Mouse (Mus musculus) liver, embryonic 12.5 days (tissue): Measurements from ENCODE around the gene Kcnk13. TPM values are rescaled to one million over a fixed set of nuclear protein-coding genes. Genes with fewer than 3 reads are reported as not detected.

ENCODE experiments used
- ATAC-seq: fragments of 200-750 bp; cut with Nextera tagmentation; 2 replicates; pipeline ENCODE4 v1.8.0; 2017; ENCODE audit warnings: moderate number of reproducible peaks, mild to moderate bottlenecking, moderate library complexity
- H3K27ac ChIP-seq: fragments of 300-500 bp; sonication (generic); 2 replicates; pipeline ENCODE4 v1.5.1; 2016; ENCODE audit warnings: mild to moderate bottlenecking
- H3K27me3 ChIP-seq: fragments of 300-500 bp; sonication (generic); replicated peaks from 2 replicates; pipeline ENCODE4 v1.6.1; 2016; ENCODE audit warnings: mild to moderate bottlenecking, moderate library complexity
- H3K36me3 ChIP-seq: fragments of 300-500 bp; sonication (generic); 2 replicates; pipeline ENCODE4 v1.6.1; 2016; ENCODE audit warnings: mild to moderate bottlenecking, moderate library complexity
- H3K4me1 ChIP-seq: fragments of 300-500 bp; sonication (generic); 2 replicates; pipeline ENCODE4 v1.6.1; 2016
- H3K4me2 ChIP-seq: fragments of 300-500 bp; sonication (generic); 2 replicates; pipeline ENCODE4 v1.6.1; 2016; ENCODE audit warnings: mild to moderate bottlenecking, moderate library complexity
- H3K4me3 ChIP-seq: fragments of 300-500 bp; sonication (generic); 2 replicates; pipeline ENCODE4 v1.5.1; 2016; ENCODE audit warnings: mild to moderate bottlenecking, moderate library complexity
- H3K9ac ChIP-seq: fragments of 300-500 bp; sonication (generic); 2 replicates; pipeline ENCODE4 v1.6.1; 2016; ENCODE audit warnings: mild to moderate bottlenecking, moderate library complexity
- H3K9me3 ChIP-seq: fragments of 300-500 bp; sonication (generic); replicated peaks from 2 replicates; pipeline ENCODE4 v1.6.1; 2016; ENCODE audit warnings: mild to moderate bottlenecking, moderate library complexity
- WGBS: fragments of 180-500 bp; shearing (Covaris S2); methylation state at CpG from one replicate; pipeline ENCODE4 v1.1.7; 2016; ENCODE audit not compliant: insufficient replicate concordance; 5-methylcytosine and 5-hydroxymethylcytosine counted together
- polyA plus RNA-seq: library from polyadenylated mRNA; unstranded; fragments of >200 nt; fragmentation: Nextera tagmentation; extraction: Ambion mirVana; gene quantifications from 2 replicates; pipeline ENCODE4 v1.2.1, GENCODE M21; 2016

Gene Kcnk13
- polyA plus RNA-seq, 1 experiment from 2014 or later, result 0.46 TPM

DNA sequence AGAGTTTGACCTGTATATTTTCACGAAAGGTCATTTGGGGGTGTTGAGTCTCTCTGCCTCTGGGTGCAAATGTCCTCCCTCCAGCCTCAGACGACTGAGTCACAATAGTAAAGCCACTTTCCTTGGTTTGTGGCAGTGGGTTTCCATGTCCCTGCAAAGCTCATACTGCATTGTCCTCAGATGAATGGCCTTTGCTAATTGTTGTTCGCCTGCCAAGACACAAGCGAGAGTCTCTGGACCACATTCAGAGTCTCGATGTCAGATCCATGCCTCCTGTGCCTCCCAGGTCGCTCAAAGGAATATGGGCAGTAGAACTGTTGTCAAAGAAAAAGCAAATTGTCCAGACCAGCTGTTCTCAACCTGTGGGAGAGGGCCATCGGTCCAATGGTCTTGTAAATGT lies 36.1 kb downstream of the Kcnk13 start:
- no peak overlapping the region for H3K4me3 ChIP-seq
- H3K9me3 ChIP-seq, result no peaks in the 10 kb centered on the region
- no peaks in the 10 kb centered on the region for H3K27me3 ChIP-seq
- H3K4me2 ChIP-seq, result no peak overlapping the region
- no peak overlapping the region for H3K9ac ChIP-seq
- ATAC-seq, result no peak
- H3K4me1 ChIP-seq, result no peaks in the 10 kb centered on the region
- H3K27ac ChIP-seq, result no peak overlapping the region
- WGBS, result 70% methylated on average over 7 of the region's 7 CpGs
- no peaks in the 10 kb centered on the region for H3K36me3 ChIP-seq

DNA sequence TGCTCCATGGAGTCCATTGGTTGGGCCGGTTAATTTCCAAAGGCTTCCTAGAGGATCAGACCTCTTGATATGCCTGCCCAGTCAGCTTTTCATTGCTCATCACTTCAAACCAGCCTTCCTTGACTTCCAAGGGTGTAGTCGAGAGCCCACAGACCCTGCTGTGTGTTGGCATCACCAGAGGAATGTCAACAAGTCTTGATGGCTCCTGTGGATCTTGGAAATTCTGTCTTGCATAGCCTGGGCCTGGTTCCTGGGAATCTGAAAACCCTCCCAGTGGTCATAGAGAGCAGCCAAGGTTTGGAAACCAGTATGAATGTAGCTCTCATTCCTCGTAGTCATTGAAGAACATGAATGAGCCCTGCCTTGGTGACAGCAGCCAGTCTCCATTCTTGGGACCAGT lies 36.9 kb downstream of the Kcnk13 start:
- WGBS, result 60% methylated on average over 3 of the region's 3 CpGs
- Histone ChIP-seq H3K4me1 (no peaks in the 10 kb centered on the region), H3K4me2 (no peak overlapping the region), H3K36me3 (no peaks in the 10 kb centered on the region), H3K27ac (no peak overlapping the region), H3K27me3 (no peaks in the 10 kb centered on the region), H3K9me3 (no peaks in the 10 kb centered on the region), H3K4me3 (no peak overlapping the region), H3K9ac (no peak overlapping the region)
- ATAC-seq, result no peak

DNA sequence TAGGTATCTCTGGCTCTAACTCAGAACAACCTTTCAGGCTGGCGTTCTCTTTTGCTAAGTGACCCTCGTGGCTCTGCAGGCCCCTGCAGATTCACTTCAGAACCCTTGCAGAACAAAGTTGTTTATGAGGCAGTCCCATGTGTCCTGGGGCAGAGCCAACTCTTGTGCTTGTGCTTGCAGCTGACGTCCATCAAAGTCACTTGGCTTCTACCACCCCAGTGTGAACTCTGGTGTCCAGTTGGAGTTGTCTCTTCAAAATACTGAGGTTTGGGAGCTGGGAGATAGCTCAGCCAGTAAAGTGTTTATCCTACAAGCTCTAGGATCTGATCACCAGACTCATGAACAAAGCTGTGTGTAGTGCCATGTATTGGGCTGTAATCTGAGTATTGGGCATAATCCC lies 37.6 kb downstream of the Kcnk13 start:
- Histone ChIP-seq H3K4me3 (no peak overlapping the region), H3K27me3 (no peaks in the 10 kb centered on the region), H3K4me1 (no peaks in the 10 kb centered on the region), H3K9ac (no peak overlapping the region), H3K27ac (no peak overlapping the region), H3K4me2 (no peak overlapping the region), H3K36me3 (no peaks in the 10 kb centered on the region), H3K9me3 (no peaks in the 10 kb centered on the region)
- no peak for ATAC-seq
- WGBS, result 59% methylated on average over 3 of the region's 3 CpGs

DNA sequence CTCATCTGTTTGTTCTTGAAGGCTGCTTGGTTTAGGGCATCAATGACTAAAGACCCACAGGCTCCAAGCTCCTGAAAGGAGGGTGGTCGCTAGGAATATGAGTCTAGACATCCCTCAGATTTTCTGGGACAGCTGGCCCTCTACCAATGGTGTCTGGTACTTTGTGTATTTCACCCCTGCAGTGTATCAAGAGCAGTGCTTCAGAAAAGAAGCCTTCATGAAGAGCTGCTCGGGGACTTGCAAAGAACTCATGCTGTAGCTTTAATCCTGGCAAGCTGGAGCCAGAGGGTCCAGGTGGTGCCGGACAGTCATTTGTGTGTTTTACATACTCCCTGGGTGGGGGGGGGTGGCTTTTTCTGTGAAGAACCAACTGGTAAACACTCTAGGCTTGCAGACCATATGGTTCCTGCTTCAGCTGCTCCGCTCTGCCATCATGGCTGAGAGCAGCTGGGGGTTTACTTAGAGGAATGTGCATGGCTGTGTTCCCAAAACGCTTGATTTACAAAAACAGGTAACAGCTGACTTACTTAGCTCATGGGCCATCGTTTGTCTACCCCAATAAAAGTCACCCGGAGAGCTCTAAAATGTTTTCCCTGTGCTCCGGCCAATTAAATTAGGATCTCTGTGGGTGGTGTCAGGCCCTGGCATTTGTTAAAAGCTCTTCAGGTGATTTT lies 38.8 kb downstream of the Kcnk13 start:
- WGBS, result 50% methylated on average over 8 of the region's 8 CpGs
- Histone ChIP-seq H3K27me3 (no peaks in the 10 kb centered on the region), H3K9me3 (no peaks in the 10 kb centered on the region), H3K9ac (no peak overlapping the region), H3K4me3 (no peak overlapping the region), H3K4me2 (no peak overlapping the region), H3K4me1 (no peaks in the 10 kb centered on the region), H3K27ac (no peak overlapping the region), H3K36me3 (no peaks in the 10 kb centered on the region)
- ATAC-seq, result no peak

DNA sequence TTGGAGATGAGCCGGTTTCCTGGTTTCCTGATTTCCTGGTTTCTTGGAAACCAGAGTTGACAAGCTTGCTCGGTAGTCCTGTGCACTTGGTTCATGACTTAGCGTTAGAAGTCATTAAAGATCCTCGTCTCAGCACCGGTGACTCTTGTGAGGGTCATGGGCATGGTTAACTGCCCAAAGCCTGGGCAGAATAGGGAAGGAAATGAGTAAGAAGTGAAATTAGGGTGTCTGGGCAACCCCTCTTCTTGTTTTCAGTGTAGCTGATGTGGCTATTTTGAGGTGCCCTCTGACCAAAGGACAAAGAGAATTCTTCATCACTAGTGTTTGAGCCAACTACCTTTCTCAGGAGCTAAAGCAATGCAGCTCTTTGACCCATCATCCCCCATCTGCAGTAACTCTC lies 41.0 kb downstream of the Kcnk13 start:
- no peak for ATAC-seq
- no peaks in the 10 kb centered on the region for H3K4me1 ChIP-seq
- no peak overlapping the region for H3K4me2 ChIP-seq
- H3K27me3 ChIP-seq, result no peaks in the 10 kb centered on the region
- H3K36me3 ChIP-seq, result no peaks in the 10 kb centered on the region
- no peak overlapping the region for H3K4me3 ChIP-seq
- H3K9me3 ChIP-seq, result no peaks in the 10 kb centered on the region
- no peak overlapping the region for H3K27ac ChIP-seq
- H3K9ac ChIP-seq, result no peak overlapping the region
- WGBS, result 65% methylated on average over 5 of the region's 5 CpGs

DNA sequence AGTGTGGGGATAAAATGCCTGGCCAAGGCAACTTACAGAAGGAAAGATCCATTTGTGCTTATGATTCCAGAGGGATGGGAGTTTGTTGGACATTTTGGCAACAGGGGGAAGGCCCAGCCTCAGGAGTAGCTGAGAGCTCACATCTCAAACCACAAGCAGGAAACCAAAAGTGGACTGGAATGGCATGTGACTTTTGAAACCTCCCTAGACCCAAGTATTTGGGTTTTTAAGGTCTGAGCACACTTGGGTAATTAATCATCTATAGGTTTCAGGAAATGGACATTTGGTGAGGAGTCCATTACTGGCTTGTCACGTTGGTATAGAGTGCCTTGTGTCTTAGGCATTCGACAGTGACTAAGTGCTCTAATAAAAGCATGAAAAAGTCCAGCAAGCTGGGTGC lies 42.4 kb downstream of the Kcnk13 start:
- Histone ChIP-seq H3K4me3 (no peak overlapping the region), H3K9ac (no peak overlapping the region), H3K27ac (no peak overlapping the region), H3K4me2 (no peak overlapping the region), H3K9me3 (no peaks in the 10 kb centered on the region), H3K27me3 (no peaks in the 10 kb centered on the region), H3K36me3 (no peaks in the 10 kb centered on the region), H3K4me1 (no peaks in the 10 kb centered on the region)
- ATAC-seq, result no peak
- WGBS, result 33% methylated on average over 2 of the region's 2 CpGs

DNA sequence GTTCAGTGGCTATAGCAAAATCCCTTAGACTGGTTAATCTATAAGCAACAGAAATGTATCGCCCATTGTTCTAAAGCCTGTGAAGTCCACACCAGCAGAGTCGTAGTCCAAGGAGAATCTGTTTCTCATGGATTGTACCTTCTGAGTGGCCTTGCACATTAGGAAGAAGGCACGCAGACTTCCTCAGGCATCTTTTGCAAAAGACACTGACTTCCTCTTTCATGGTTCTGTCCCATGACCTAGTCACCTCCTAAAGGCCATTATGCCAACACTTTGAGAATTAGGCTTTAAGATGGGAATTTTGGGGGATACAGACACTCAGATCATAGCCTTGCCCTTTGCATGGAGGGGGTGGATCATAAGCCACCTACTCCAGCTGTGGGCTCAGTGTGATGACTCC lies 48.5 kb downstream of the Kcnk13 start:
- no peak overlapping the region for H3K9ac ChIP-seq
- no peaks in the 10 kb centered on the region for H3K9me3 ChIP-seq
- WGBS, result 70% methylated on average over 3 of the region's 3 CpGs
- H3K36me3 ChIP-seq, result no peaks in the 10 kb centered on the region
- H3K27ac ChIP-seq, result no peak overlapping the region
- H3K27me3 ChIP-seq, result no peaks in the 10 kb centered on the region
- ATAC-seq, result no peak
- H3K4me2 ChIP-seq, result no peak overlapping the region
- H3K4me1 ChIP-seq, result no peaks in the 10 kb centered on the region
- no peak overlapping the region for H3K4me3 ChIP-seq

DNA sequence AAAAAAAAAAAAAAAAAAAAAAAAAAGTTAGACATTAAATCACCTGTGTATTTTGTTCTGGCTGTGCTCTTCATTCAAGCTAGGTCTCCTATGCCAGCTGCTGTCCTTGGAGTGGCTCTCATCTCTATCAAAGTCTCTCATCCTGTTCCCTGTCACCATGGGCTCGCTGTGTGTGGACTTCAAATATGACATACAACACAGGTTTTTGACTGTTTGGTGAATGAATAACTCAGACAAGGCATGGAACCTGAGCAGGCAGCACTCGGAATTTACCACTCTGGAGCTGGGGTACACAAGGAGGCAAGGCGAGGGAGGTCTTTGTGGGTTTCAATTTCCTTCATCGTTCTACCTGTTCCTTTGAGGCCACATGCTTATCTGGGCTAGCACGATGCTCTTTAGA lies 50.8 kb downstream of the Kcnk13 start:
- 62% methylated on average over 5 of the region's 5 CpGs for WGBS

DNA sequence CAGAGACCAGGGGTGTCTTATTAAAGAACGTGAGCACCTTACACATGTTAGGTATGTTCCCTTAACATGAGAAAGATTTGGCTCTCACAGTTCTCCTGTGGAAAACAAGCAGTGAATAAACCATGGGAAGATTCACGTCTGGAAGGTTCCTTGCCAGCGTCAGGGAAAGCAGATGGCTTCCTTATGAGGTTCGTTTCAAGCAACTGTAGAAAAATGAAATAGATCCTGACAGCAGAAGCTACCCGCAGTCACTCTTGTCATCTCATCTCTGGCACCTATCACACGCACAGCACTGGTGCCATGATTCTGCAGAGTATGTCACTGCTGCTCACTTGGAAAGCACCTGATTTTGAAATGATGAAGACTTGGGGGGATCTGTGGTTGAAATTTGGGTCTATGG lies 53.4 kb downstream of the Kcnk13 start:
- H3K27me3 ChIP-seq, result no peaks in the 10 kb centered on the region
- no peak overlapping the region for H3K27ac ChIP-seq
- no peaks in the 10 kb centered on the region for H3K9me3 ChIP-seq
- H3K4me2 ChIP-seq, result no peak overlapping the region
- no peak overlapping the region for H3K9ac ChIP-seq
- no peak overlapping the region for H3K4me3 ChIP-seq
- ATAC-seq, result no peak
- H3K36me3 ChIP-seq, result no peaks in the 10 kb centered on the region
- H3K4me1 ChIP-seq, result no peaks in the 10 kb centered on the region
- 72% methylated on average over 6 of the region's 6 CpGs for WGBS

More for the DNA sequence above, 50.8 kb downstream of the Kcnk13 start:
- H3K27me3 ChIP-seq, result no peaks in the 10 kb centered on the region
- no peaks in the 10 kb centered on the region for H3K4me1 ChIP-seq
- H3K4me3 ChIP-seq, result no peak overlapping the region
- H3K9ac ChIP-seq, result no peak overlapping the region
- no peak for ATAC-seq
- H3K27ac ChIP-seq, result no peak overlapping the region
- no peak overlapping the region for H3K4me2 ChIP-seq
- no peaks in the 10 kb centered on the region for H3K9me3 ChIP-seq
- H3K36me3 ChIP-seq, result no peaks in the 10 kb centered on the region

DNA sequence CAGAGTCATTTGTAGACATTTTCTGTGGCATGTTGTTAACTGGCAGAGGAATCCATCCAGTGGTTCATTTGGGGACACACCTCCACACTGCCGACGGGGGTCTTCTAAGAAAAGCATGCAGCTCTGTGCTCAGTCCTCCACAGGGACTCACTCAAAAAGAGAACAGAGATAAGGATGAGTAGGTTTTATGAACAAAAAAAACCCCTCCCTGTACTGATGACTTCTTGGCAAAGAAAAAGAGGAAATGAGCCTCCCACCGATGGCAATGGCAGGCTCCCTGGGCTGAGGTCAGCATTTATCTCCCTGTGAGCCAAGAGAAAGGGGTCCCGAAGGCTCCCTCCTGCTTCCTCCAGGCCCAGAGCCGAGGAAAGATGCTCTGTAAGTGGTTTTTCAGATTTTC lies 58.2 kb downstream of the Kcnk13 start:
- H3K4me3 ChIP-seq, result no peak overlapping the region

DNA sequence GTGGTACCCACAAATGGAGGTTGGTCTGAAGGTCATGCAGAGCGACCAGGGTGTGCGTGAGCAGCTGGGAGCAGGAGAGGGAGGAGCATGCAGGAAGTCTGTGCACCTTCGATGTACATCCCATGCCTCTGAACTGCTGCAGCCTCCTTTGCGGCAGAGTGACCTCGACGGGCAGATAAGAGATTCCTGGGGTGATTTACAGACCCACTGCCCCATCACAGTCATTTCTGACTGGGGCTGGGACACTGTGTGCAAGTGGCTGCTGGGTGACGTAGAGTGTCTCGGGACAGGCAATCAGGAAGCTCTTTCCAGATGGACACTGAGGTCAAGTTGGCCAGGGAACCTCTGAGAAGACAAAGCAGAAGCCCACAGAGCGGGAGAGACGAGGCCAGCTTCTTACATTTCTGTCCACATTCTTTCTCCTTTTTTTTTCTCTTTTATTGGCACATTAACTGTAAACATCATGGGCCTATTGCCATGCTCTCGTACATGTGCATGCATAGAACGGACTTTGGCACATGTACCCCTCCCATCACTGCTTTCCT lies 59.6 kb downstream of the Kcnk13 start:
- ATAC-seq, result no peak
- Histone ChIP-seq H3K4me2 (no peak overlapping the region), H3K9me3 (no peaks in the 10 kb centered on the region), H3K4me1 (no peaks in the 10 kb centered on the region), H3K36me3 (no peaks in the 10 kb centered on the region), H3K9ac (no peak overlapping the region), H3K4me3 (no peak overlapping the region), H3K27me3 (no peaks in the 10 kb centered on the region), H3K27ac (no peak overlapping the region)
- 64% methylated on average over 12 of the region's 12 CpGs for WGBS

More for the DNA sequence above, 58.2 kb downstream of the Kcnk13 start:
- Histone ChIP-seq H3K4me1 (no peaks in the 10 kb centered on the region), H3K4me2 (no peak overlapping the region), H3K9me3 (no peaks in the 10 kb centered on the region), H3K27me3 (no peaks in the 10 kb centered on the region), H3K9ac (no peak overlapping the region), H3K36me3 (no peaks in the 10 kb centered on the region), H3K27ac (no peak overlapping the region)
- 35% methylated on average over 5 of the region's 5 CpGs for WGBS
- no peak for ATAC-seq

DNA sequence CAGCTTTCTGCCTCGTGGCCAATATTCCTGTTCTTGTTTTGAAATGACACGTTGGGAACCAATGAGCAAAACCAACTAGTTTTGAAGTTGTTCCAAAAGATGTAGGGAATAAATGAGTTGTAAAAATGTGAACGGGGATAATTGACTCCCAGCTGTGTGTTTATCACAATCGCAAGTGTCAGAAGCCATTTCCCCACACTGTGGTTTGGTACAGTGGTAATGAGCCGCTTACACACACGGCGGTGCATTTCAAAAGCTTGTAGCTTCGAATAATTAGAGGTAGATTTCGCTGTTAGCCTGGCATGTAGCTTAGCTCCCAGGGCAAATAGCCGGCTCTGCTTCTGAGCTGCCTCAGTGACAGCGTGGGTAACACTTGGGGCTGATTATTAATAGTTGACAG lies 61.4 kb downstream of the Kcnk13 start:
- Histone ChIP-seq H3K4me2 (no peak overlapping the region), H3K36me3 (no peaks in the 10 kb centered on the region), H3K9ac (no peak overlapping the region), H3K4me1 (no peaks in the 10 kb centered on the region), H3K27ac (no peak overlapping the region), H3K4me3 (no peak overlapping the region), H3K27me3 (no peaks in the 10 kb centered on the region), H3K9me3 (no peaks in the 10 kb centered on the region)
- ATAC-seq, result no peak
- 54% methylated on average over 11 of the region's 11 CpGs for WGBS

DNA sequence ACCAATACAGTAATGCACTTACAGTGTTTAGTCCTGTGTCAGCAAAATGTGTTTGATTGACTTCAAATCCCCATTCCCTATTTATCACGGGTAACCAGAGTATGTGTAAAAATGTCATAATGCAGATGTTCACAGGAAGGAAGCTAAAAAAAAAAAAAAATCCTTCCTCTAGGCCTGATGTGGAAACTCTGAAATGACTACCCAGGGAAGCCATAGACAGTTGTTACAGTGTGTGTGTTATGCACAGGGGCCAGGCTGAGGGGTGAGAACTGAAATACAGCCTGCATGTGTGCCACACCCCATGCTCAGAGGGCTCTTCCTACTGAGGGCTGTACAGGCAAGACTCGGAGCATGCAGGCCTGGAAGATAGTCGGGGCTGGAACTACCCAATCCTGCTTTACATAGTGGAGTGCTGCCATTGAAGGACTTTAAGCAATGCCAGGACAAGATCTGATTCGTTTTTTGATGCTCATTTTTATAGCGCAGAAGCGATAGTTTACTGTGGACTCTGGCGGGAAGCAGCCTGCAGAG lies 62.5 kb downstream of the Kcnk13 start:
- ATAC-seq, result no peak
- no peak overlapping the region for H3K27ac ChIP-seq
- no peaks in the 10 kb centered on the region for H3K9me3 ChIP-seq
- no peak overlapping the region for H3K4me2 ChIP-seq
- no peaks in the 10 kb centered on the region for H3K36me3 ChIP-seq
- WGBS, result 64% methylated on average over 7 of the region's 7 CpGs
- H3K27me3 ChIP-seq, result no peaks in the 10 kb centered on the region
- H3K4me3 ChIP-seq, result no peak overlapping the region
- no peak overlapping the region for H3K9ac ChIP-seq
- H3K4me1 ChIP-seq, result no peaks in the 10 kb centered on the region
